Mouse (Mus musculus) liver, adult 2 months (tissue): ENCODE data around the gene Clcc1.

Experiments used
- CTCF ChIP-seq: fragments of 200-500 bp; IDR thresholded peaks from 2 replicates; pipeline ENCODE4 v1.5.1; 2011; ENCODE audit warnings: low read depth, low read length, control low read depth
- POLR2A ChIP-seq: fragments of 200-500 bp; IDR thresholded peaks from 2 replicates; pipeline ENCODE4 v1.6.1; 2011; ENCODE audit warnings: low read length, control low read depth; ENCODE audit not compliant: insufficient read depth; ENCODE audit errors: extremely low read depth

DNA sequence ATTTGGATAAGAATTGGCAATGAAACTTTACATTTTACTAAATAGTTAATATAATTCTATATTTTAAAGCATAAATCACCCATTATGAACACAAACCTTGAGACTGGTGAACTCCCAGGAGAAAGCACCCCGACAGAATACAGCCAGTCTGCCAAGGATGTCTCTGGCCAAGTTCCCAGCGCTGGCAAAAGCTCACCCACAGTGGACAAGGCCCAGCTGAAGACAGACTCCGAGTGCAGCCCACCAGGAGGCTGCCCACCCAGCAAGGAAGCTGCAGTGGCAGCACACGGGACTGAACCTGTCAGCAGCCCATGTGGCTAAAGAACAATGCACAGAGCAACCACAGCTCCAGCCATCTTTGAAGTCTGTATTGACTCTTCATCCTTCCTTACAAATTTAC, 22.9 kb downstream of the Clcc1 start:
- no peak for TF ChIP-seq POLR2A
- TF ChIP-seq CTCF, result no peak
